Mouse (Mus musculus): ENCODE measurements around the gene Dcaf11. TPM values are rescaled to one million over a fixed set of nuclear protein-coding genes. Genes with fewer than 3 reads are reported as not detected.

Gene Dcaf11
- total RNA-seq, 2 experiments from 2014 or later: 134 to 136 TPM

DNA sequence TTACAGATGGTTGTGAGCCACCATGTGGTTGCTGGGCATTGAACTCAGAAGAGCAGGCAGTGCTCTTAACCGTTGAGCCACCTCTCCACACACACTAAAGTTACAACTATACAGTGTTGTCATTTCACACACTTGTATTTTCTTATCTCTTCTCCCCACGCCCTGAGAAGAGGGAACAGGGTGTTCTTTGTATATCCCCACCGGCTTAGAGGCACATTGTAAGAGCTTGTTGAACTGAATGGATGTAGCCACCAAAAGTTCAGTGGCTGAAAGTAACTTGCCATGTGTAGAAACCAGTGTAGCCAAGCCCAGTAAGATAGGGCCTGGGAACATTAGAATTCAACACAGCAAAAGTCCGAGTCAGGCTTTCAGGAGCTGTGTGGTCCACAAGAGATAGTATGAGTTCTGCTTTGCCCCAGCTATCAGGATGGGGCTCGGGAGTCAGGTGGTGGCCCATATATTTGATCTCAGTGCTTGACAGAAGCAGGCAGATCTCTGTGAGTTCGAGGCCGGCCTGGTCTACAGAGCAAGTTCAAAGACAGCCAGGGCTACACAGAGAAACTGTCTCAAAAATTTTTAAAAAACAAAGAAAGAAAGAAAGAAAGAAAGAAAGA is 54.9 kb downstream of the Dcaf11 start:
- DNase-seq (ENCODE audit: low spot score): no peak

DNA sequence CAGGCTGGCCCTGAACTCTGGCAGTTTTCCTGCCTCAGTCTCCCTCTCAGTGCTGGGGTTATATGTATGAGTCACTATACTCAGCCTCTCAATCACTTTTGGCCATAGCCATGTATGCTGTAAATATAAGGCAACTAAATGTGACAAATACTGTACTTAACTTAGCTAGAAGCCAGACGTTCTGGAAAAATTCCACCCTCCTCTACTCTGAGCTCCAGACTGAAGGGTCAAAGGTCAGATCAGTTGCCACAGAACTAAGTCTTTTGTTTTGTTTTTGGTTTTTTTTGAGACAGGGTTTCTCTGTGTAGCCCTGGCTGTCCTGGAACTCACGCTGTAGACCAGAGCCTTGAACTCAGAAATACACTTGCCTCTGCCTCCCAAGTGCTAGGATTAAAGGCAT is 56.1 kb downstream of the Dcaf11 start:
- no peak for DNase-seq (ENCODE audit: low spot score)

DNA sequence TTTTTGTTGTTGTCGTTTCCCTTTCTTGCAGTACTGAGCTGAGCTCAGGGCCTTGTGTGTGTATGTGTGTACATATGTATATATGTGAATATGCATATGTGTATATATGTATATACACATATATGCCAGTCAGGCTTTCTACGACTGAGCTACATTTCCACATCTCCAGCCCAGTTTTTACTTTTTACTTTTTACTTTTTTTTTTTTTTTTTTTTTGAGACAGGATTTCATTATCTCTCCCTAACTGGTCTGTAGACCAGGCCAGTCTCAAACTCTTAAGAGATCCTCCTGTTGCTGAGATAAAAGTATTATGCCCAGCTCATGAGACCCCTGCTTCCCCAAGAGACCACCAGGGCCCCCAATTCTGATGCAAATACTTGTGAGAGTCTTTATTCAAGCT is 57.0 kb downstream of the Dcaf11 start:
- no peak for DNase-seq (ENCODE audit: low spot score)

DNA sequence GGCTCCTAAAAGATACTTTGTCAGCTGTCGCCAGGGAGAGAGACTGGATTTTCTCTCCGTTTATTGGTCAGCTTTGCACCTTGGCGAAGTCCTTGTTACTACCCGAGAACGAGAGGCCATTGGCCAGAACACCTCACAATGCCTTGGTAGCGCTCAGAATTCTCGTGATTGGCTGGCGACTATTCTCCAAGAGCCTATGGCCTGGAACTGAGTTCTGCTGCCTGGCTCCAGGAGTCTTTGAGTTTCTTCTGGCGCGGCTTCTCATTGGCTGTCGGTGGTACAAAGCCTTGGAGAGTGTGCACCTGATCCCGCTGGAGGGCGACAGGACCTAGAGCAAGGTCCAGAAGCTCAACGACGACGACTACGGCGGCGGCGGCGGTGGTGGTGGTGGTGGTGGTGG is 58.0 kb downstream of the Dcaf11 start, which contains the start of gene Rec8:
Gene Rec8, plus strand, starts transcription at position 216 of the 400 bp plus-strand sequence.
- no peak for DNase-seq (ENCODE audit: low spot score)

DNA sequence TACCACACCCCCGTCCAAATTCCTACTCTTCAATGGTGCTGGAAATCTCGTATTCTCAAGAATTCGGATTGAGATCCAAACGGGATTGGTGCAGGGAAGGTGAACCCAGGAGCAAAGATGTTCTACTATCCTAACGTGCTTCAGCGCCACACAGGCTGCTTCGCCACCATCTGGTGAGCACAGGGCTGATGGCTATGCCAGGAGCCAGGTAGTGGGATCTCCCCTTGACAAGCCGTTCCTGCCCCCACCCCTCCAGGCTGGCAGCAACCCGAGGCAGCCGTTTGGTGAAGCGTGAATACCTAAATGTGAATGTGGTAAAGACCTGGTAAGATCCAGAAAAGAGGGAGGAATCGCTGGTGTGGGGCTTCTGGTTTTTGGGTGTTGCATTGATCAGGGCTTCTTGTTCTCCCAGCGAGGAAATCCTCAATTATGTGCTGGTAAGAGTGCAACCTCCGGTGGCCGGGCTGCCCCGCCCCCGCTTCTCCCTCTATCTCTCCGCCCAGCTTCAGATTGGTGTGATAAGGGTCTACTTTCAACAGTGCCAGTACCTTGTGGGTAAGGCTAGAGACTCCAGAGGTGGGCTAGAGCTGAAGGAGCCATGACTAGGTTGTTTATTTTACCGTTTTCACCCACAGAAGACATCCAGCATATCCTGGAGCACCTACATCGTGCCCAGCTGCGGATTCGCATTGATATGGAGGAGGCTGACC is 58.8 kb downstream of the Dcaf11 start:
- no peak for DNase-seq (ENCODE audit: low spot score)

Other genes starting within 250 kb of the Dcaf11 start
- 10 to 100 TPM; 37.1 to 46.0 TPM for gene Dhrs4, start 81.2 kb upstream of the Dcaf11 start, total RNA-seq (2021)
- gene Carmil3, start 69.4 kb upstream of the Dcaf11 start, total RNA-seq (2021): under 1 TPM; 0.26 to 0.41 TPM
- gene Cpne6, start 49.6 kb upstream of the Dcaf11 start, total RNA-seq (2021): not detected
- not detected for gene Nrl, start 35.0 kb upstream of the Dcaf11 start, total RNA-seq (2021)
- 1 to 10 TPM; 2.8 to 3.1 TPM for gene Pck2, start 19.7 kb upstream of the Dcaf11 start, total RNA-seq (2021)
- not detected for gene A730061H03Rik, start 400 bp downstream of the Dcaf11 start, total RNA-seq (2021)
- 100 to 1,000 TPM; 273 to 289 TPM for gene Fitm1, start 15.6 kb downstream of the Dcaf11 start, total RNA-seq (2021)
- gene Psme1, start 18.1 kb downstream of the Dcaf11 start, total RNA-seq (2021): 10 to 100 TPM; 65.1 to 72.7 TPM
- gene Emc9, start 25.3 kb downstream of the Dcaf11 start, total RNA-seq (2021): 10 to 100 TPM; 38.2 to 40.5 TPM
- 10 to 100 TPM; 50.1 to 56.1 TPM for gene Psme2, start 31.1 kb downstream of the Dcaf11 start, total RNA-seq (2021)
- gene Rnf31, start 31.7 kb downstream of the Dcaf11 start, total RNA-seq (2021): 10 to 100 TPM; 19.0 to 19.8 TPM
- gene Irf9, start 43.6 kb downstream of the Dcaf11 start, total RNA-seq (2021): 1 to 10 TPM; 2.9 to 4.8 TPM
- gene Rec8, start 58.0 kb downstream of the Dcaf11 start, total RNA-seq (2021): not detected
- gene Ipo4, start 76.0 kb downstream of the Dcaf11 start, total RNA-seq (2021): 10 to 100 TPM; 72.0 to 73.8 TPM
- 1 to 10 TPM; 1.4 to 1.6 TPM for gene Gm49378, start 77.9 kb downstream of the Dcaf11 start, total RNA-seq (2021)
- 10 to 100 TPM; 15.7 to 16.4 TPM for gene Tm9sf1, start 83.8 kb downstream of the Dcaf11 start, total RNA-seq (2021)
- gene Tssk4, start 90.2 kb downstream of the Dcaf11 start, total RNA-seq (2021): under 1 TPM in 1 of 2 experiments, not detected in 1; 0.24 TPM
- 10 to 100 TPM; 20.9 to 22.2 TPM for gene Mdp1, start 100.5 kb downstream of the Dcaf11 start, total RNA-seq (2021)
- 1 to 10 TPM; 2.1 to 2.4 TPM for gene Gmpr2, start 111.9 kb downstream of the Dcaf11 start, total RNA-seq (2021)
- gene Nedd8, start 112.1 kb downstream of the Dcaf11 start, total RNA-seq (2021): 100 to 1,000 TPM; 188 to 201 TPM
- gene Tinf2, start 121.8 kb downstream of the Dcaf11 start, total RNA-seq (2021): 10 to 100 TPM; 12.1 to 15.7 TPM
- gene Tgm1, start 153.9 kb downstream of the Dcaf11 start, total RNA-seq (2021): under 1 TPM in 1 of 2 experiments, not detected in 1; 0.17 TPM
- gene Rabggta, start 162.3 kb downstream of the Dcaf11 start, total RNA-seq (2021): 10 to 100 TPM; 10.4 to 11.5 TPM
- gene Dhrs1, start 185.7 kb downstream of the Dcaf11 start, total RNA-seq (2021): 10 to 100 TPM; 29.5 to 32.1 TPM
- 1 to 10 TPM; 9.0 to 9.4 TPM for gene Nop9, start 185.7 kb downstream of the Dcaf11 start, total RNA-seq (2021)
- not detected for gene Cideb, start 198.5 kb downstream of the Dcaf11 start, total RNA-seq (2021)
- gene Ltb4r2, start 201.4 kb downstream of the Dcaf11 start, total RNA-seq (2021): not detected
- under 1 TPM; 0.16 to 0.17 TPM for gene Ltb4r1, start 206.0 kb downstream of the Dcaf11 start, total RNA-seq (2021)
- gene Adcy4, start 224.1 kb downstream of the Dcaf11 start, total RNA-seq (2021): 1 to 10 TPM; 3.8 to 9.1 TPM
- 1 to 10 TPM; 1.6 to 2.5 TPM for gene Ripk3, start 228.9 kb downstream of the Dcaf11 start, total RNA-seq (2021)